Mouse (Mus musculus) myocyte (in vitro differentiated cells): Measurements from ENCODE around the gene Rhod.

Source experiments
- CEBPB ChIP-seq: IDR thresholded peaks from 2 replicates; pipeline ENCODE4 v1.6.1; 2011; ENCODE audit warnings: mild to moderate bottlenecking, moderate library complexity; ENCODE audit not compliant: poor library complexity, insufficient read depth, severe bottlenecking
- E2F4 ChIP-seq: IDR thresholded peaks from one replicate; pipeline ENCODE4 v1.6.1; 2011; ENCODE audit warnings: mild to moderate bottlenecking, control low read depth, moderate library complexity; ENCODE audit not compliant: insufficient read depth
- MAX ChIP-seq: IDR thresholded peaks from one replicate; pipeline ENCODE4 v1.6.1; 2011; ENCODE audit warnings: low read depth, mild to moderate bottlenecking, control low read depth
- MYOG ChIP-seq, 3 experiments: IDR thresholded peaks; one replicate each; pipeline ENCODE4 v1.6.1; 2011; ENCODE audit warnings: control low read depth in 2 of 3, low read depth in 2 of 3, mild to moderate bottlenecking in 2 of 3; ENCODE audit not compliant: insufficient read length in 2 of 3, control insufficient read depth in 1 of 3, insufficient read depth in 1 of 3
- POLR2A ChIP-seq: IDR thresholded peaks from one replicate; pipeline ENCODE4 v1.6.1; 2011; ENCODE audit warnings: low read depth, mild to moderate bottlenecking, control low read depth, moderate library complexity; ENCODE audit not compliant: insufficient read length
- POLR2AphosphoS2 ChIP-seq: IDR thresholded peaks from one replicate; pipeline ENCODE4 v1.6.1; 2011; ENCODE audit warnings: low read depth, control low read depth; ENCODE audit not compliant: insufficient read length
- SRF ChIP-seq: IDR thresholded peaks from one replicate; pipeline ENCODE4 v1.6.1; 2011; ENCODE audit warnings: low read depth; ENCODE audit not compliant: control insufficient read depth, insufficient read length
- TCF12 ChIP-seq: IDR thresholded peaks from one replicate; pipeline ENCODE4 v1.6.1; 2011; ENCODE audit warnings: mild to moderate bottlenecking, control low read depth; ENCODE audit not compliant: poor library complexity, insufficient read depth, severe bottlenecking
- TCF3 ChIP-seq: IDR thresholded peaks from one replicate; pipeline ENCODE4 v1.6.1; 2011; ENCODE audit warnings: low read depth, control low read depth; ENCODE audit not compliant: insufficient read length
- USF1 ChIP-seq: IDR thresholded peaks from one replicate; pipeline ENCODE4 v1.6.1; 2011; ENCODE audit warnings: low read depth, mild to moderate bottlenecking, control low read depth, moderate library complexity

- TF ChIP-seq TCF3 (no peak), POLR2A (no peak), SRF (no peak), E2F4 (no peak), MAX (no peak), USF1 (no peak), TCF12 (peak; percentile 37), MYOG (IDR thresholded peaks at IDR 0.05; ENCODE audit: control insufficient read depth in 1 of 3, insufficient read depth in 1 of 3, insufficient read length in 2 of 3, low read depth in 2 of 3) (peak in 2 of 3 experiments; percentile 15 to 89), POLR2AphosphoS2 (no peak), CEBPB (no peak)
These were observed 38.3 kb upstream of the Rhod start, which contains the start of gene Syt12 for GRCm38 (mm10) chr19:4477345-4478189.
